Mouse (Mus musculus): Measurements from ENCODE around the gene Atp1a2.

Gene Atp1a2

DNA sequence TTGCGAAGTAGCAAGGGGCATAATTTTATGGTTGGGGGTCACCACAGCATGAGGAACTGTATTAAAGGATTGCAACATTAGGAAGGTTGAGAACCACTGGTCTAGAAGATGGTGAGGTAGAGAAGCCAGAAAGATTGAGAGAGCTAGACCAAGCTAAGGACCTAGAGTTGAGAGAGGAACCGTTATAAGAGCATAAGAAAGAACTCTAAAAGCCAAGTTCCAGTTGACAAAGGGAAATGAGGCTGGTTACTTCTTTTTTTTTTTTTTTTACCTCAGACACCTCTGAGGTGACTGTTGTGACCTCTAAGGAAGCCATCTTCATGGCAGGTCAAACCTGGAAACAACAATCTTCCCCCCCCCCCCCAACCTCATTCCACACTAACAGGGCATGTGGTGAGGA lies 7.3 kb upstream of the Atp1a2 start:
- DNase-seq (ENCODE audit: low spot score): no peak

DNA sequence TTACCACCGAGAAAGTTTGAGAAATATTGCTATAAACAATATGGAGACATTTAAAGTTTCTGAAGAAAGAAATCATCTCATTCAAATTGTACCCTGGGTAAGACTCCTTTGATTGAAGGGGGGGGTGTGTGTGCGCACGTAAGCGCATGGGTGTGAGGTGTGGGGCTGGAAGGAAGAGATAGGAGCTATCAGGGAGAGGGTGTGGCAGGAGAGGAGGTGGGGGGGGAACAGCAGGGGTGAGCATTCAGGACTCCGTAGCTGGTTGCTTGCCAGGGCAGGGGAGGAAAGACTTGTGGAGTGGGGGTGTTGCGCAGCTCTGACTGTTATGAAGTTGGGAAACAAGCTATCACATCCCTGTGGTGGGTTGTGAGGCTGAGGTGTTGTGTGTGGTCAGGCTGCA lies 6.6 kb upstream of the Atp1a2 start:
- DNase-seq (ENCODE audit: low spot score): no peak

DNA sequence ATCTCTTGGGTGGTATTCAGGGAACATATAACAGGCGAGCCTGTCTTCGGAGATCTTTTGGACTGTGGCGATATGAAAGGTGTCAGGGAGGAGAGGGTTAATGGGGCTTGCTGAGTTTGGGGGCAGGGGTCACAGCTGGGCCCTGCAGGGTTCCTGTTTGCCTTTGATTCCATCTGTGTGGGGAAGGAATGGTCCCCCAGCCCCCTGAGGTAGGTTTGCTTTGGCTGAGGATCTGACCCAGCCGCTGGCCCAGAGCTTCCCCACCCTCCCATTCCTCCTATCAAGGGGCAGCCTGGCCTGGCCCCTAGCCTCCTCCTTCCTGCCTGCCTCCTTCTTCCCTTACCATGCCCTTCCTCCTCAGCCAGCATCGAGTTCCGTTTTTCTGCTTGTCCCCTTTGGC lies 5.0 kb upstream of the Atp1a2 start:
- DNase-seq (ENCODE audit: low spot score): no peak

DNA sequence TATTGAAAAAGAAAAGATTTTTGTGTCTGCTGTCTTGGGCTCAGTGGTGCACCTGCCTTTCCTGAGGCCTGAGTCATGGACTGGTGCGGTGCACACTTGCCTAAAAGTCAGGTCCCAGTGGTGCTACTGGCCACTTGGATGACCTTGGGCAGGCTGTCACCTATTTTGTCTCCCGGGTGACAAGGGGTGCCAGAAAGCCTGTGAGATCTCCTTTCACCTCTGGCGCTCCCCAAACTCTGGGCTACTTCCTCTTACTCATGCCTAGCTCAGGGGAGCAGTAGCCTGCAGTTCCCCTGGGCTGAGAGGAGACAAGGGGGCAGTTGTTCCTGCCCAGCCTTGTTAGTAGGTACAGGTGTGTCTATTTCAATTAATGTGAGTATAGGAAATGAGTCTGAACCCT lies 4.4 kb upstream of the Atp1a2 start:
- no peak for DNase-seq (ENCODE audit: low spot score)

DNA sequence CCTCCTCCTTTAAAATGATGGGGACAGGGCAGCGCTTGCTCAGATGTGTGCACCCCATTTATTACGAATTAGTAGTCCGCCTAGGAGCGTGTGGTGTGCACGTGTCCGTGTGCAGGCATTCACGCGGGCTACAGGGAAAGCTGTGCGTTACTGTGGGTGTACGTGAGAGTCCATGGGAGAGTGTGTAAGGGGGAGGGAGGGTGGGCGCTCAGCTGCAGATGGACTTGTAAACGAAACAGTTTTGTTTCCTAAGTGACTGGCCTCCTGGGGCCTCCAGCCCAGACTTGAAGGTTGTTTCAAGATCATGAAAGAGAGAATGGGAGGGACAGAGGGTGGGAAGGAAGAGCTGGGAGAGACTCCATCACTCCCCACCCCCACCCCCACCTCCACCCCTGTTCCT lies 3.3 kb upstream of the Atp1a2 start:
- no peak for DNase-seq (ENCODE audit: low spot score)

DNA sequence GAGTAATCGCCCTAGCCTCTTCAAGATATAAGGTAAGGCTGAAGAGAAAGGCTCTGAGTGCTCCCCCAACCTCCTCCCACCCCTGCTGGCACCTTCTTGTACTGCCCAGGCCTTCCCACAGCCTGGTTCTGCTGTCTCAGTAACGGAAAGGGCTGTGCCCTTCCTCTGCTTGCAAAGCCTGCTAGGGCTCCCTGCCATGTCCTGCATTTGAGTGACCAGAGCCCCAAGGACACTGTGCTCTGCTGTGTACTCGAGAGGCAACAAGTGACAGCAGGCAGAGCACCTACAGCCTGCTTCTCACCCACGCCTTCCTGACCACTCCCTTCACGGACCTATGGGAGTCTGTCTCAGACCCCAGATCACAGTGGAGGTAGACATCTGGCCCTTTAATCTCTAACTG lies 2.4 kb upstream of the Atp1a2 start:
- DNase-seq (ENCODE audit: low spot score): no peak

DNA sequence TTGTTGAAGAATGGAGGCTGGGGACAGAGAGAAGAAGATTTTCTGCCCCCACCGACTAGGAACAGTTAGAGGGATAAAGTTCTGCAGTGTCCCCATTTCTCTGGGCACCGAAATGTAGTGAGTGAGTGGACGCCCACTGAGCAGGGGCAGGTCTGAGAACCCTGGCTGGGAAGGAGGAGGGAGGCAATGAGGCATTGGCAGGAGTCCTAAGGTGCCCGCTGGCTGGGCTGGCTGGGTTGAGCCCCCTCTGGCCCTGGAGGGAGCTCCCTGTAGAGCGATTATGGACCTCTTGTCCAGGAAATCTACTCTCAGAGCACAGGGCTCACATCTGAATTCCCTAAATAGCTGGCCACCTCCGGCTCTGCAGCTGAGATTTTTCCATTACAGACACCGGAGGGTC lies 1.7 kb upstream of the Atp1a2 start:
- DNase-seq (ENCODE audit: low spot score): no peak

DNA sequence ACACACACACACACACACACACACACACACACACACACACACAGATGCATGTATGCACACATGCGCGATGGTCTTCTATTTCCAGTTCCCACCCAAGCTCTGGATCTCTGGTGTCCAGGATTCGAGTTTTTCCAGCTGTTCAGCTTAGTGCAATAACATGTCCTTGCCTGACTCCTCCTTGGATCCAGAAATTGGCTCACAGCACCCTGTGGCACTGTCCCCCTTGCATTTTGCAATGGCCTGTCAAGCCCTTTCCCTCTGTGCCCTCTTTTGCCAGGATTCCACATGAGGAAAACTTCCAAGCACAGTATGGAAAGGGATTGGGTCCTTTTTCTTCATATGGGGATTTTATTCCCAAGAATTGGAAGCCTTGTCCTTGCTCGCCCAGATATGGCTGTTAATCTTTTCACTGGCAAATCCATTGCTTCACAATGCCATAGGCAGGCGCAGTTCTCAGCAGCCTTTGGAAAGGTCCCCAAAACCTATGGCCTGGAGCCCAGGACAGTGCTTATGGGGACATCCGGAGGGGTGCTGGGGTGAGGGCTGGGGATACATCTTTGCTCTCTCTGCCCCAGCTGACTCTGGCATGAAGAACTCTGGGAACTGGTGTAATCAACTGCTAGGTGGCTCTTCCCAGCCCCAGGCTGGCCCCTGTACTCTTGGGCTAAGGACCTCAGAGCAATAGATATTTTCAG lies 901 bp downstream of the Atp1a2 start:
- DNase-seq (ENCODE audit: low spot score): peak; percentile 17

DNA sequence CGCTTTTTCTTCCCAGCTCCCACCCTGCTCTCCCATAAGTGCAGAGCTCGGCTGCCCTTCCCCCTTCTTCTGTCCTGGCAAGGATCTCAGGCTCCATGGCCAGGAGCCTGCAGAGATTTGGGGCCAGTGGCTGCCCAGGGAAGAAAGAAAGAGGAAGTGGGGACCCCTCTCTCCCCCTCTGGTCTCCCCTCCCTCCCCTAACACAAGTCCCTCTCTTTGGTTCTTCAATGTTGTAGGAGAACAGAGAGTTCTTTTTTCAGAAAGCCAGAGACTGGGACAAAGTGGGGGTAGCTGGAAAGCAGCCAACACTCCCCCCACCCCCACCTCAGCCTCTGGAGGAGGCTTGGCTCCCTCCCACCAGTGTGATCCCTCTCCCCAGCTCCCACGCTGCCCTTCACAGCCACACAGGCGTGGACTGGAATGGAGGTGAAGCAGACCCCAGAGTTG lies 2.1 kb downstream of the Atp1a2 start:
- peak; percentile 35 for DNase-seq (ENCODE audit: low spot score)

DNA sequence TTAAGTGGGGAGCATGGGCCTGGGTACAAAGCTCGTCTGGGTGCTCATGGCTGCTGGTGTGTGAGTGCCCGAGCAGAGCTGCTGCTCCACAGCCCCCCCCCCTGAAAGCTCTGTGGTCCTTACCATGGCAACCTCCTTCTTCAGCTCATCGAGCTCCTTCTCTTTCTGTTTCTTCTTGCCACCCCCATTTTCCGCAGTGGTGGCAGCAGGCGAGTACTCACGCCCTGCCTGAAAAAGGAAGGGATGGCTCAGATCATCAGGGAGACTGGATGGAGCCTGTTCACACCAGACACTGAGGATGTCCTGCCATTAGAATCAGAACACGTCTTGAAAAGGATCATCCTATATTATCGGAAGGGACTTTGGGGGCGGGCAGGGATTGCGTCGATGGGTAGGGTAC lies 4.4 kb downstream of the Atp1a2 start:
- DNase-seq (ENCODE audit: low spot score): no peak

DNA sequence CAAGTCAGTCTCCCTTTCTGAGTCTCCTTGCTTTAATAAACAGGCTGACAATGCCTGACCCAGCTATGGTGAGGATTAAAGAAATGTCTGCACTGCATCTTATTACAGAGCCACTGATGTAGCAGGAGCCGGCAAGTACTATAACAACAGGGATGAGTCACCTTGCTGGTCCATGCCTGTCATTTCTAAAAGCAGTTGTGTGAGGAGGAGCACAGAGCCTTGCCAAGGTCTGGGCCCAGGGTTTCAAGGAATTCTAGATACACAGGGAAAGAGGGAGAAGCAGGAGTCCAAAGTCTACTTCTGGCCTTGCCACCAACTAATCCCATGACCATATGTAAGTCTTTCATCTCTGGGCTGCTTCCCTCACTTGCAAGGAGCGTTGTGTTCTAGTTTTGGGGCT lies 5.0 kb downstream of the Atp1a2 start:
- DNase-seq (ENCODE audit: low spot score): no peak

DNA sequence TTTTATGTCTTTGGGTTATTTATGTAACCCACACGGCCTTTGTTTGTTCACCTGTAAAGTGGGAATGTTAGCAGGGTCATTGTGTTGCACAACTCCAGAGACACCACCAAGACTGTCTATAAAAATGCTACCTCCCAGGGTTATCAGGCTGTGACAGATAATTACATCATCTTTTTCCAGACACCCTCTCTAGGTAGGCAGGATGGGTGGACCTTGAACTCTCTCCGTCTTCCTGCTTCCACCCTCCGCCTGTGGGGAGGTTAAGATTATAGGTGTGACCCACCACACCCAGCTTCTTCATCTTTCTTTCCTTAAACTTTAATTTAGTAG lies 8.3 kb downstream of the Atp1a2 start:
- DNase-seq (ENCODE audit: low spot score): no peak

DNA sequence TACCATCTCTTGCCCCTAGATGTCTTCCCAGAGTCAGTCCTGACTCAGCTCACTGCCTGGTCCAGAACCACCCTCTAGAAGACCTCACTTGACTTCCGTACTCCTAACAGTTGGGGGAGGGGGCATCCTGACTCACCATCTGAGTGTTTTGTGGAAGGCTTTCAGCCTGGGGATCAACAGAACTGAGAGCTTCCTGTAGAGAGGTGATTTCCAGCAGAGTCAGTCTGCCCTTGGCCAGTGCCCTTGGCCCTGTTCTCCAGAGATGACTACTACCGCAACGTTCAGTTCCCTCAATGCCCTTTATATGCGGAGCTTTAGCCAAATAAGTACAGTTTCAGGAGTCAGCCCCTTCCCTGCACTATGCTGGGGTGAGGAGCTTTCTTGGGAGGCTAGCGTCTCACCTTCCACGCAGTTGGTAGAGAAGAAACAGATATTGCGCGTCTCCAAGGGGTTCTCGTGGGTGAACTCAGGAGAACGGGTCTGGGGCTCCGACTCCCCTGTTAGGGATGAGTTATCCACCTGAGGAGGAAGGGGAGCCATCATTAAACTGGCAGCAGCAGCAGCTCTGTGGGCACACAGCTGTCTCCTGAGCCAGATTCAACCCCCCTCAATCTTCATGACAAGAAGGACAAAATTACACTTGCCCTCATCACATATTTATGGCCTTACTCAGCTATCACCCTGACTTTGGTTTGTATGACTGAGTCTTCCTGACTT lies 8.8 kb downstream of the Atp1a2 start:
- DNase-seq (ENCODE audit: low spot score): no peak

DNA sequence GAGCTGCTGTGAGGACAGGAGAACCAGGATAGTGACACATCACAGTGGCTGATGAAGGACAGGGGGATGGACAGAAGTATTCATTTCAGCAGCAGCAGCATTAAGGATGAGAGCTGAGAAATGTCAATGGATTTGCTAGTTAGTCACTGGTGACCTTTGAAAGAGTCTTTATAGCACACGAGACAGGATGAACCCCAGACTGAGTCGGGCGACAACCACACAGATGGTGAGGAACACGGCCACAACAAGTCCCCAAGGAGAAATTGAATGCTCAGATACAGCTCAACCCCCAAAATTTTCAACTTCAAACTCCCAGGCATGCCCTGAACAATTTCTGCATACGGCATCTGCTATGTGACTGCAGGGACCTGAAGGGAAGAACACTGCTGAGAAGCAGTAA lies 11.1 kb downstream of the Atp1a2 start:
- DNase-seq (ENCODE audit: low spot score): no peak

DNA sequence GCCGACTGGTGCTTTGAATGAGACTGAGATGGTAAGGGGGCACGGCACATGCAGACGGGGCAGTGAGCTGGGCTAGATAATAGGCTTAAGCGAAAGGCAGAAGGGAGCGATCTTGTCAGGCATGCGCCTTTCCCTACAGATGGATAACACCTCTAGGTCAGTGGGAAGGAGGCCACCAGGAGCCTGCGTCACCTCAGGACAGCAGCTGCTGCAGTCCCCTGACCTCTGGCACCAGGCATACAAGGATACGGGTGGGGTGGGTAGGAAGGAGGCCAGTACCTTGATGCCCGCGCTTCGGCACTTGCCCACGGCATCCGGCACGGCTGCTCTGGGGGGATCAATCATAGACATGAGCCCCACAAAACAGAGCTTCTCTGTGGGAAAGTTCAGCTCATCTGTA lies 13.6 kb downstream of the Atp1a2 start:
- DNase-seq (ENCODE audit: low spot score): no peak

DNA sequence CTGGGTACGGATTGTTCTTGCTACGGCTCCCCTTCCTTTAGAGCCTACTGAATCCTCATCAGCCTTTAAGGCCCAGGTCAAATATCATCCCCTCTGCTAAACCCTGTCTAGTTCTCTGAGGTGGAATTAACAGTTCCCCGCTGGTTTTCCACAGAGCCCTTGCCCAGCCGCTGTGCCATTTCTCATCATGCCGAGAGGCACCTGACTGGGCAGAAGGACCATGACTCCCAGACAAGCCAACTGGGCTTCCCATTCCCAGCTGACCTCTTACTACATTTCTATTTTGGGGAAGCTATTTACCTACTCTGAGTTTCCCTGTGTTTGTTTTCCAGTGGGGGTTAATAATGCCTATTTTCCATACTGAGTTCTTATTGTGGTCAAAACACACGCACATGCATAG lies 14.8 kb downstream of the Atp1a2 start:
- DNase-seq (ENCODE audit: low spot score): no peak

DNA sequence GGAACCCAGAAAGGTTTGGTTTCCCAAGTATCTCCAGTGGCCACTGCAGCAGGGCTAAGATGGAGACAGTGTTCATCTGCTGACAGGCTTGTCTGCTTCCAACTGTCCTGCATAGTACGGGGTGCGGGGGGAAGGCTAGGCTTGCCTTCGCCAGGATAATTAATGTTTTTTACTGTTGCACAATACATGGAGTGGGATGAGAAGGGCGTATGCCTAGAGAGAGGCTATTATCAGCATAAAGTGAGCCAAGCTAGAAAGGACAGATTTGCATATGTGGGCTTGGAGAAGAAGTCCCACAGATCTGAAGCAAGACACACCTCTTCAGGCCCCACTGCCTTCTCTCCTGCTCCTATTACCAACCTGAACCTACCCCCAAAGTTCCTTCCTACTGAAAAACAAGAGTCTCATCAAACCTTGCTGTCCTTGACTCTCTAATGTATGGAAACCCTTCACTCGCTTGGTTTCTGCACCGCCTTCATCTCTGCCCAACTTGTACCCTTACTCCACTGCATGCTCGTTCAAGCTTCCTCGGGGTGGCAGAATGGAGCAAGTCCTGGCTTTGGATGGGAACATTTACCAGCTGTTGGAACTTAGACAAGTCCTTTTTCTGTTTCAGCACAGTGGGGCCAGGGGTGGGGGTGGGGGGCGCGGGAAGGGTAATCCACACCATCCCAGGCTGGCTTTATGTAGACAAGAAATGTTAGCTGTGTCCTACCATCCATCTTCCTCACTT lies 16.2 kb downstream of the Atp1a2 start:
- DNase-seq (ENCODE audit: low spot score): no peak

DNA sequence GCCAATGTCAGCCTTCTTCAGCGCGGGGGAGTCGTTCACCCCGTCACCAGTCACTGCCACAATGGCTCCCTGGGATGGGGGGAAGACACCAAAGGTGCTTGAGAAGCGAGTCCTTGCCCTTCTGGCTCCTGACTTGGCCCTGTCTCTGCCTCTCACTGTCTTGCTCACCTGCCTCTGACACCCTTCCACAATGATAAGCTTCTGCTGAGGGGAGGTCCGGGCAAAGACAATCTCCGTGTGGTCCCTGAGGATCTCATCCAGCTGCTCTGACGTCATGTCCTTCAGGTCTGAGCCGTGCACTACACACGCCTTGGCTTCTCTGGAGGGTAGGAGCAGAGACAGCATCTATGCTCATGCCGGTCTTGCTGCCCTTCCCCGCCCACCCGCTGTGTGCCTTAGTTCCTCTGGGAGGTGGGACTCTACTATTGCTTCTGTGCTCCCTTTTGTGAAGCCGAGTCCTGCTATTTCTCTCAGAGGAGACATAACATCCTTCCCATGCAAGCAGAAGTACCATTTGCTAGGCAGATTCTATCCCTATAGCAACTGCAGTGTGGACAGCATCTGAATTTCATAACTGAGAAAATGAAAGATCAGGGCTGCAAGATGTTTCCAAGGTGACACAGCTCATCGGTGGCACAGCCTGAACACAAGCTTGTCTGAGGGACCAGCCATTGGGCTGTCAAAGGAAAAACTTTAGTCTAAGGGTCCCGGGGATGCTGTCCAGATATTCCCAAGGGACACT lies 17.9 kb downstream of the Atp1a2 start:
- DNase-seq (ENCODE audit: low spot score): no peak

DNA sequence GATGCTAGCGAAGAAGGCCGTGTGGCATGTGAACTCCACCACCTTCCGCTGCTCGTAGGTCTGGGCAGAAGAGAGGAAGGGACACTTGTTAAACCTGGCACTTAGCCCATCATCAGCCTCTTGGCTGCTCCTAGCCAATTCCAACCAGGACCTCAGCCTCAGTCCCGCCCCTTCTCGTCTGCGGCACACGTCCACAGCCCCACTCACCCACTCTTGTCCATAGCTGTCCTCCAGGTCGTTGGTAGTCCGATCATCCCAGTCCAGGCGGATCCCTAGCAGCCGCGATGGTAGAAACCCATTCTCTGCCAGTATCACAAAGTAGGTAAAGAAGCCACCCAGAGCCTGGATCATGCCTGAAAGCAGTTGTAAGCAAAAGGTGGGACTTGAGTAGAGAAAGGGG lies 19.5 kb downstream of the Atp1a2 start:
- DNase-seq (ENCODE audit: low spot score): no peak

DNA sequence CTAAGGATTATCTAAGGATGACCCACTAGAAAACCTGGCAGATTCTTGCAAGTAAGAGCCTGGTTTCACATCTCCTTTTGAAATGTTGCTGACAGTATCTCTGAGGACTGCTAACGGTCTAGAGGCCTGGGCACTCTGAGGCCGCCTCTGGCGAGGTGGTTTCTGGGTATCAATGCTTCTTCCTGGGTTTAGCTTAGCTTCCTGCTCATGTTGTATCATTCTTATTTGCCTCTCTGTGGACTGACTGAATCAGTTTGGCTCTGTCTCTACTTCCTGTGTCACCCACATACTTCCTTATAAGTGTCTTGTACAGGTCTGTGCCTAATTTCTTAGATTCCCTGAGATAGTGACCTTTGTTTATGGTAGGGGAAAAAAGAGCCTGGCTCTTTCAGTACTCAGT lies 20.7 kb downstream of the Atp1a2 start:
- DNase-seq (ENCODE audit: low spot score): no peak

DNA sequence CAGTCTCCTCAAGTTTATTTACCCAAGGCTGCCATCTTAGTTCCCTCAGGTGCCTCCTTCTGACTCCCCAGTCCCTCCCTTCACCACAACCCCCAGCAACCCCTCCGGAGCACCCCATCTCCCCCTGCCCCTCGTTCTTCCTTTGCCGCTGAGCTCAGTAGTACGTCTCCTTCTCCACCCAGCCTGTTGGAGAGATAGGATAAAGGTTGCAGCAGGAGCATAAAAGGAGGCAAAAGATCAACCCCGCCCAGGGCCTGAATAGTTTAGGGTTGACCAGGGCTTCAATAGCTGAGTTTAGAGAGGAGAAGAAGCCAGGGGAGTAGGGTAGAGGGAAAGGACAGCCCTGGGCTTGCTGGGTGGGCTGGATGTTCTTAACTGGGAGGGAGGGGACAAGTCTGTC lies 23.3 kb downstream of the Atp1a2 start:
- DNase-seq (ENCODE audit: low spot score): no peak

DNA sequence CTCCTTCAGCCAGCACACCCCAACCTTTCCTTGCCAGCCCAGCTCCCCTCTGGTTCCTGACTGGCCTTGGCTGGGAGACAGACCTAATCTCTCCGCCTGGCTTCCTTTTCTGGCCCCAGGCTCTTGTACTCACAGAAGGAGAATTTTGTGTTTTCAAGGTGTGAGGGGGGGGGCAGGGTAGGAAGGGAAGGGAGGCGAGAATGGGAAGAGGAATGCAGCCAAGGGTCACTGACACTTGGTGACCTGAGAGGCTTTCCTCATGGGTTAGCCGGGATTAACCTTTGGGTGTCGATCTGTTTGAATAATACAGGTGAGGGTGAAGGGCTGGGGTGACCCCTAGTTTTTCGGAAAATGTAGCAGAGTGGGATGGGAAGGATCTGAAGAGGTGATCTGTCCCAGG lies 23.7 kb downstream of the Atp1a2 start:
- no peak for DNase-seq (ENCODE audit: low spot score)

DNA sequence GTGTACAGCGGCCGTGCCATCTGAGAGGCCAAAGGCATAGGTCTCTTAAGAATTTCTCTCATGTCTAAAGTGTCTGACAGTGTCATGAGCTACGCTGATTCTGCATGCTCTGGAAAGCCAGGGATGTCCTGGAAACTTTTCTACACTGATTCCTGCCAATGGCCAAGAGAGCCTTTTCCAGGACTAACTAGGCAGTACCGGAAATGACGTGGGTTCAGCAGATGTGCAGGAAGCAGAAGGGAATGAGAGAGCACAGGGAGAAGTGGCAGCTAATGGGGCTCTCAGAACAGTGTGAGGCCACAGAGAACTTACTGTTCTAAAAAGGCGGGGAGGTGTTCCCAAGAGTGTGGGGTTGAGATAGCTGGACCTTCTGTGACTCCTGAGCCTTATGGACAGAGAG lies 24.5 kb downstream of the Atp1a2 start:
- DNase-seq (ENCODE audit: low spot score): no peak
